Mouse (Mus musculus): ENCODE results near the gene Tubb2a.

GRCm38 (mm10) chr13:34081926-34082325, 4.1 kb upstream of the Tubb2a start:
- TF ChIP-seq JUN (IDR thresholded peaks at IDR 0.05; ENCODE audit: insufficient read depth, low read depth, low read length) (no peak), CTCF (conservative IDR thresholded peaks at IDR 0.05 in 1 of 2, IDR thresholded peaks at IDR 0.05 in 1 of 2; ENCODE audit: low read depth in 2 of 2, low read length in 2 of 2) (no peak)
